Mouse (Mus musculus): ENCODE data around the gene Gm49391. TPM values are rescaled to one million over a fixed set of nuclear protein-coding genes. Genes with fewer than 3 reads are reported as not detected.
"Not testable (repeated sequence)": the region's sequence is repeated elsewhere in the genome, so short reads cannot be mapped to it uniquely, and the experiment has no call there.

Gene Gm49391
- polyA plus RNA-seq (2012; rRNA removed), result 4.5 and 4.8 TPM in 2 replicates

GRCm38 (mm10) chr13:60936500-60936901, at the start of gene Gm49391, which contains the start of gene Ctla2a:
Gm49391 (minus strand) TSS chr13:60936571.
Ctla2a (minus strand) TSS chr13:60936625.
- WGBS, result 23% methylated on average over 5 of the region's 5 CpGs
- H3K4me1 ChIP-seq (ENCODE audit: control insufficient read depth, insufficient read depth, low read length), result no peaks in the 10 kb centered on the region; the same call in 1 of the 2 replicates
- DNase-seq, result peak; percentile 19
- H3K4me3 ChIP-seq (replicated peaks; ENCODE audit: extremely low read depth, low read depth, low read length), result peak within 1 kb of the TSS; percentile 67
- TF ChIP-seq POLR2A (IDR thresholded peaks at IDR 0.05; ENCODE audit: borderline replicate concordance, extremely low read depth, low read depth, low read length) (peak; percentile 67; the same call in 1 of the 2 replicates), CTCF (IDR thresholded peaks at IDR 0.05; ENCODE audit: insufficient read depth, low read length) (no peak)

- H3K4me3 ChIP-seq (replicated peaks; ENCODE audit: extremely low read depth, low read depth, low read length); H3K4me1 ChIP-seq (ENCODE audit: control insufficient read depth, insufficient read depth, low read length); DNase-seq: not testable (repeated sequence)
- WGBS, result 71% methylated on average over 4 of the region's 4 CpGs
Measured at GRCm38 (mm10) chr13:60972319-60972718, 35.9 kb upstream of the Gm49391 start.

- H3K4me3 ChIP-seq (replicated peaks; ENCODE audit: extremely low read depth, low read depth, low read length); H3K4me1 ChIP-seq (ENCODE audit: control insufficient read depth, insufficient read depth, low read length): not testable (repeated sequence)
- peak; percentile 5 for DNase-seq
- 21% methylated on average over 5 of the region's 5 CpGs for WGBS
Measured at GRCm38 (mm10) chr13:60963985-60964384, 27.6 kb upstream of the Gm49391 start.

GRCm38 (mm10) chr13:60961706-60962105, 25.3 kb upstream of the Gm49391 start:
- 64% methylated on average over 5 of the region's 5 CpGs for WGBS
- no peak overlapping the region for H3K4me3 ChIP-seq (replicated peaks; ENCODE audit: extremely low read depth, low read depth, low read length)
- no peaks in the 10 kb centered on the region for H3K4me1 ChIP-seq (ENCODE audit: control insufficient read depth, insufficient read depth, low read length)
- TF ChIP-seq POLR2A (IDR thresholded peaks at IDR 0.05; ENCODE audit: borderline replicate concordance, extremely low read depth, low read depth, low read length) (no peak), CTCF (IDR thresholded peaks at IDR 0.05; ENCODE audit: insufficient read depth, low read length) (no peak)
- DNase-seq, result no peak

- not testable (repeated sequence) for DNase-seq; H3K4me1 ChIP-seq (ENCODE audit: control insufficient read depth, insufficient read depth, low read length); H3K4me3 ChIP-seq (replicated peaks; ENCODE audit: extremely low read depth, low read depth, low read length)
- WGBS, result 80% methylated on average over 3 of the region's 3 CpGs
Measured at GRCm38 (mm10) chr13:60941884-60942283, 5.5 kb upstream of the Gm49391 start, which contains the start of gene Tpbpa. Tpbpa (minus strand) TSS chr13:60941984.

- not testable (repeated sequence) for DNase-seq; H3K4me1 ChIP-seq (ENCODE audit: control insufficient read depth, insufficient read depth, low read length)
- WGBS, result 49% methylated on average over 2 of the region's 2 CpGs
- peak within 1 kb of the TSS; percentile 67 for H3K4me3 ChIP-seq (replicated peaks; ENCODE audit: extremely low read depth, low read depth, low read length)
Measured at GRCm38 (mm10) chr13:60935490-60935889, 881 bp downstream of the Gm49391 start, which contains the start of gene Gm49393. Gm49393 (minus strand) TSS chr13:60935590.

GRCm38 (mm10) chr13:60904780-60905179, 31.6 kb downstream of the Gm49391 start, which contains the start of gene Tpbpb:
Tpbpb (minus strand) TSS chr13:60904880.
- H3K4me1 ChIP-seq (ENCODE audit: control insufficient read depth, insufficient read depth, low read length); H3K4me3 ChIP-seq (replicated peaks; ENCODE audit: extremely low read depth, low read depth, low read length); DNase-seq: not testable (repeated sequence)
- WGBS, result 85% methylated on average over 2 of the region's 2 CpGs

- Histone ChIP-seq H3K4me3 (replicated peaks; ENCODE audit: extremely low read depth, low read depth, low read length) (no peak within 1 kb of the TSS), H3K4me1 (ENCODE audit: control insufficient read depth, insufficient read depth, low read length) (peaks cover 3% of the 10 kb centered on the region)
- WGBS, result 23% methylated on average over 3 of the region's 3 CpGs
- TF ChIP-seq POLR2A (IDR thresholded peaks at IDR 0.05; ENCODE audit: borderline replicate concordance, extremely low read depth, low read depth, low read length) (peak; percentile 58; the same call in 1 of the 2 replicates), CTCF (IDR thresholded peaks at IDR 0.05; ENCODE audit: insufficient read depth, low read length) (no peak)
- peak; percentile 33 for DNase-seq
Measured at GRCm38 (mm10) chr13:60897328-60897727, 39.0 kb downstream of the Gm49391 start, which contains the start of gene Ctla2b. Ctla2b (minus strand) TSS chr13:60897447.

GRCm38 (mm10) chr13:60896794-60897193, 39.6 kb downstream of the Gm49391 start, which contains the start of gene Gm49392:
Gm49392 (minus strand) TSS chr13:60896894.
- WGBS, result 81% methylated on average over 8 of the region's 8 CpGs
- DNase-seq; H3K4me3 ChIP-seq (replicated peaks; ENCODE audit: extremely low read depth, low read depth, low read length); H3K4me1 ChIP-seq (ENCODE audit: control insufficient read depth, insufficient read depth, low read length): not testable (repeated sequence)

GRCm38 (mm10) chr13:60895406-60896160, 40.8 kb downstream of the Gm49391 start:
- DNase-seq, result no peak
- no peak for TF ChIP-seq POLR2A (IDR thresholded peaks at IDR 0.05; ENCODE audit: borderline replicate concordance, extremely low read depth, low read depth, low read length)
- TF ChIP-seq CTCF (IDR thresholded peaks at IDR 0.05; ENCODE audit: insufficient read depth, low read length), result no peak
- H3K4me1 ChIP-seq (ENCODE audit: control insufficient read depth, insufficient read depth, low read length), result peaks cover 3% of the 10 kb centered on the region

GRCm38 (mm10) chr13:60892301-60892700, 44.1 kb downstream of the Gm49391 start:
- 79% methylated on average over 1 of the region's 1 CpGs for WGBS
- no peak for DNase-seq
- Histone ChIP-seq H3K4me1 (ENCODE audit: control insufficient read depth, insufficient read depth, low read length) (no peaks in the 10 kb centered on the region), H3K4me3 (replicated peaks; ENCODE audit: extremely low read depth, low read depth, low read length) (no peak overlapping the region)
- TF ChIP-seq POLR2A (IDR thresholded peaks at IDR 0.05; ENCODE audit: borderline replicate concordance, extremely low read depth, low read depth, low read length) (no peak), CTCF (IDR thresholded peaks at IDR 0.05; ENCODE audit: insufficient read depth, low read length) (no peak)

More at GRCm38 (mm10) chr13:60895406-60896160, 40.8 kb downstream of the Gm49391 start:
- no peak overlapping the region for H3K4me3 ChIP-seq (replicated peaks; ENCODE audit: extremely low read depth, low read depth, low read length)
